Mouse (Mus musculus): ENCODE data around the gene Vps41.

DNA sequence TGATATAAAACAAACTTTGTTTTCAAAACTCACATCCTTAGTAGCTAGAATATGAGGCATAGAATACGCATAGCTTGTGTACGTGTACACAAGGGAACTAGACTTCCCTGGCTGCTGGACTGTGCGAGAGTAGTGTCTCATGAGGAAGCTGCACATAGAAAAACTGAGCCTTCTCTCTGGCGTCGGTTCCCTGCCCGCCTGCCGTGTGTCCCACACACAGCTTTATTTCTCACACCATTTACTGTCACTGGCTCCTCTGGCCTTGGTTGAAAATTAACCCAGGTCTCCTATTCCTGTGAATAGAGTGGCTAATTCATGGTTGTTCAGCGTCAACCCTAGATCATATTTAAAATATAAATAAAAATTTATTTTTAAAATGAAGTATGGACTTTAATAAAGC, 135.6 kb downstream of the Vps41 start:
- TF ChIP-seq CTCF (IDR thresholded peaks at IDR 0.05; ENCODE audit: control insufficient read depth, insufficient read depth, insufficient read length) (no peak), MYOG (IDR thresholded peaks at IDR 0.05; ENCODE audit: control insufficient read depth, extremely low read depth, insufficient read length) (no peak), MAX (IDR thresholded peaks at IDR 0.05) (no peak), CEBPB (IDR thresholded peaks at IDR 0.05; ENCODE audit: low read depth) (no peak), USF1 (IDR thresholded peaks at IDR 0.05; ENCODE audit: low read depth) (no peak), FOSL1 (IDR thresholded peaks at IDR 0.05; ENCODE audit: insufficient read depth, low read length, poor library complexity, severe bottlenecking) (no peak)
